Mouse (Mus musculus): ENCODE results near the gene Fam241b. TPM values are rescaled to one million over a fixed set of nuclear protein-coding genes. Genes with fewer than 3 reads are reported as not detected.

Fam241b gene
- polyA plus RNA-seq, 2 experiments: 5.0 to 8.5 TPM

- Histone ChIP-seq H3K27me3 (ENCODE audit: control insufficient read depth, insufficient read depth, low read length) (no peaks in the 10 kb centered on the region), H3K36me3 (ENCODE audit: control insufficient read depth, insufficient read depth, low read length) (no peaks in the 10 kb centered on the region), H3K27ac (replicated peaks; ENCODE audit: low read depth, low read length) (peak overlapping the region; percentile 77), H3K9me3 (ENCODE audit: control insufficient read depth, low read length) (no peaks in the 10 kb centered on the region), H3K4me2 (replicated peaks; ENCODE audit: low read depth, low read length, severe bottlenecking) (0 out of 2 replicates have a peak overlapping the region, but pooled peaks have one; percentile 4), H3K4me3 (replicated peaks; ENCODE audit: low read length) (no peak overlapping the region), H3K9ac (ENCODE audit: low read depth, low read length, severe bottlenecking) (no peak overlapping the region), H3K4me1 (ENCODE audit: control insufficient read depth, insufficient read depth, low read length) (peaks cover 23% of the 10 kb centered on the region)
- WGBS: 21% methylated on average over 14 of the region's 14 CpGs
- DNase-seq (ENCODE audit: low spot score) (no peak), ATAC-seq (ENCODE audit: low FRiP score, low read depth) (0 out of 2 replicates have a peak, but pooled peaks have one; percentile 23)
- no peak for TF ChIP-seq POLR2A (IDR thresholded peaks at IDR 0.05; ENCODE audit: borderline replicate concordance, extremely low read depth, insufficient read depth, insufficient read length)
Observed at GRCm38 (mm10) chr10:62060969-62061678, 82.6 kb downstream of the Fam241b start.

GRCm38 (mm10) chr10:62060224-62060913, 83.4 kb downstream of the Fam241b start:
- Histone ChIP-seq H3K9ac (ENCODE audit: low read depth, low read length, severe bottlenecking) (0 out of 2 replicates have a peak overlapping the region, but pooled peaks have one; percentile 32), H3K4me3 (replicated peaks; ENCODE audit: low read length) (no peak overlapping the region), H3K27me3 (ENCODE audit: control insufficient read depth, insufficient read depth, low read length) (no peaks in the 10 kb centered on the region), H3K4me1 (ENCODE audit: control insufficient read depth, insufficient read depth, low read length) (peaks cover 23% of the 10 kb centered on the region), H3K9me3 (ENCODE audit: control insufficient read depth, low read length) (no peaks in the 10 kb centered on the region), H3K27ac (replicated peaks; ENCODE audit: low read depth, low read length) (peak overlapping the region; percentile 77), H3K4me2 (replicated peaks; ENCODE audit: low read depth, low read length, severe bottlenecking) (peak overlapping the region; percentile 4; the same call in 1 of the 2 replicates), H3K36me3 (ENCODE audit: control insufficient read depth, insufficient read depth, low read length) (no peaks in the 10 kb centered on the region)
- 18% methylated on average over 16 of the region's 16 CpGs for WGBS
- TF ChIP-seq POLR2A (IDR thresholded peaks at IDR 0.05; ENCODE audit: borderline replicate concordance, extremely low read depth, insufficient read depth, insufficient read length): no peak
- ATAC-seq (ENCODE audit: low FRiP score, low read depth): peak; percentile 79
- DNase-seq (ENCODE audit: low spot score): peak; percentile 88

- no peak for ATAC-seq (ENCODE audit: low FRiP score, low read depth)
- DNase-seq (ENCODE audit: low spot score): no peak
- H3K4me1 ChIP-seq (ENCODE audit: control insufficient read depth, insufficient read depth, low read length): peaks cover 23% of the 10 kb centered on the region
- no peak overlapping the region for H3K27ac ChIP-seq (replicated peaks; ENCODE audit: low read depth, low read length)
- no peaks in the 10 kb centered on the region for H3K9me3 ChIP-seq (ENCODE audit: control insufficient read depth, low read length)
- TF ChIP-seq POLR2A (IDR thresholded peaks at IDR 0.05; ENCODE audit: borderline replicate concordance, extremely low read depth, insufficient read depth, insufficient read length): no peak
- no peak overlapping the region for H3K9ac ChIP-seq (ENCODE audit: low read depth, low read length, severe bottlenecking)
- no peaks in the 10 kb centered on the region for H3K36me3 ChIP-seq (ENCODE audit: control insufficient read depth, insufficient read depth, low read length)
- H3K4me2 ChIP-seq (replicated peaks; ENCODE audit: low read depth, low read length, severe bottlenecking): no peak overlapping the region
- H3K27me3 ChIP-seq (ENCODE audit: control insufficient read depth, insufficient read depth, low read length): no peaks in the 10 kb centered on the region
- WGBS: 63% methylated on average over 13 of the region's 13 CpGs
- H3K4me3 ChIP-seq (replicated peaks; ENCODE audit: low read length): no peak overlapping the region
Observed at GRCm38 (mm10) chr10:62058508-62059375, 85.0 kb downstream of the Fam241b start.

Other genes with a start within 250 kb of the Fam241b start
- gene Col13a1, start 164.8 kb downstream of the Fam241b start, polyA plus RNA-seq (2012; rRNA removed): 7.0 and 10.2 TPM in 2 replicates
- gene Col13a1, start 164.8 kb downstream of the Fam241b start, polyA plus RNA-seq (2014; fragmentation: Nextera tagmentation; extraction: Ambion mirVana): 5.5 and 6.4 TPM in 2 replicates
- not detected in 2 replicates for gene Neurog3, start 10.8 kb downstream of the Fam241b start, polyA plus RNA-seq (2012; rRNA removed)
- gene Neurog3, start 10.8 kb downstream of the Fam241b start, polyA plus RNA-seq (2014; fragmentation: Nextera tagmentation; extraction: Ambion mirVana): not detected in 2 replicates
- 12.3 and 14.4 TPM in 2 replicates for gene Tspan15, start 87.3 kb upstream of the Fam241b start, polyA plus RNA-seq (2012; rRNA removed)
- gene Tspan15, start 87.3 kb upstream of the Fam241b start, polyA plus RNA-seq (2014; fragmentation: Nextera tagmentation; extraction: Ambion mirVana): 7.3 and 7.7 TPM in 2 replicates
- gene Tacr2, start 108.5 kb upstream of the Fam241b start, polyA plus RNA-seq (2012; rRNA removed): 0.03 TPM in 1 of 2 replicates, not detected in the other
- gene Tacr2, start 108.5 kb upstream of the Fam241b start, polyA plus RNA-seq (2014; fragmentation: Nextera tagmentation; extraction: Ambion mirVana): not detected in 2 replicates
- 30.7 and 32.1 TPM in 2 replicates for gene Hk1, start 236.0 kb upstream of the Fam241b start, polyA plus RNA-seq (2012; rRNA removed)
- gene Hk1, start 236.0 kb upstream of the Fam241b start, polyA plus RNA-seq (2014; fragmentation: Nextera tagmentation; extraction: Ambion mirVana): 29.2 and 29.3 TPM in 2 replicates